Mouse (Mus musculus): ENCODE results near the gene Exoc8. TPM values are rescaled to one million over a fixed set of nuclear protein-coding genes. Genes with fewer than 3 reads are reported as not detected.

Gene Exoc8
- 11.2 and 11.8 TPM in 2 replicates for polyA plus RNA-seq (2012; rRNA removed)

GRCm38 (mm10) chr8:124897386-124898250 is at the start of gene Exoc8, which contains the start of gene Sprtn:
TSS of gene Exoc8 (minus strand) at chr8:124897705.
TSS of gene Sprtn (plus strand) at chr8:124897886.

GRCm38 (mm10) chr8:124862321-124863162 is 35.0 kb downstream of the Exoc8 start, which contains the start of the genes Gnpat and 2810004N23Rik:
TSS of gene Gnpat (plus strand) at chr8:124863033.
TSS of gene 2810004N23Rik (minus strand) at chr8:124863120.

Other genes starting within 250 kb of the Exoc8 start
- gene 2310022B05Rik, start 234.3 kb downstream of the Exoc8 start, polyA plus RNA-seq (2012; rRNA removed) = 62.7 and 64.4 TPM in 2 replicates
- gene Ttc13, start 175.7 kb downstream of the Exoc8 start, polyA plus RNA-seq (2012; rRNA removed) = 54.3 and 60.8 TPM in 2 replicates
- 40.6 and 41.9 TPM in 2 replicates for gene Arv1, start 175.6 kb downstream of the Exoc8 start, polyA plus RNA-seq (2012; rRNA removed)
- gene Fam89a, start 145.9 kb downstream of the Exoc8 start, polyA plus RNA-seq (2012; rRNA removed) = 0.47 and 1.9 TPM in 2 replicates
- gene Trim67, start 104.6 kb downstream of the Exoc8 start, polyA plus RNA-seq (2012; rRNA removed) = 42.7 and 45.8 TPM in 2 replicates
- 86.4 and 93.1 TPM in 2 replicates for gene Gnpat, start 34.7 kb downstream of the Exoc8 start, polyA plus RNA-seq (2012; rRNA removed)
- 24.1 and 26.0 TPM in 2 replicates for gene 2810004N23Rik, start 34.6 kb downstream of the Exoc8 start, polyA plus RNA-seq (2012; rRNA removed)
- 19.4 and 20.4 TPM in 2 replicates for gene Sprtn, start 181 bp upstream of the Exoc8 start, polyA plus RNA-seq (2012; rRNA removed)
- gene Egln1, start 51.6 kb upstream of the Exoc8 start, polyA plus RNA-seq (2012; rRNA removed) = 47.1 and 54.1 TPM in 2 replicates
- gene Tsnax, start 115.3 kb upstream of the Exoc8 start, polyA plus RNA-seq (2012; rRNA removed) = 165 and 167 TPM in 2 replicates
- gene Disc1, start 156.5 kb upstream of the Exoc8 start, polyA plus RNA-seq (2012; rRNA removed) = 1.4 and 2.3 TPM in 2 replicates

All from central nervous system, embryonic 14 days (tissue).